Mouse (Mus musculus): ENCODE measurements at regions not wholly inside any gene's neighbourhood (a gene's known extent, or its start where the extent isn't known, plus 50 kb on each side); places are given as distances from the start of the nearest gene placed in this dataset.

DNA sequence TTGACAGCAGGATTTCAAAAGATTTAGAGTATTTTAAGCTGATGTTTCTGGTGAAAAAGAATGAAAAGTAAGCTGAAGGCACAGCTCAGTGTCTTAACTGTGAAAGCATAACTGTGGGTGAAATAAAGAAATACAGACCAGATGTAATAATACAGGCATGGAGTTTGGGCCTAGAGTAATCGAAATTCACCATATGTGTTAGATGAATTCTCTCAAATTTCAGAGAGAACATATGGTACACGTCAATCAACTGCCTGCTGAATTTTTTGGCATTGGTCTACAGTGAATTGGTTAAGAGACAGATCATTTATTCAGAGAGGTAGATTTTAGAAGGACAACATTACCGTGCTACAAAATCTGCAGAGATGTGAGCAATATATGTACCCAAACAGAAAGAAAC, 357.3 kb upstream of the Alcam start:
- H3K27me3 ChIP-seq (replicated peaks; ENCODE audit: insufficient read depth, low read length), result no peaks in the 10 kb centered on the region
- H3K9ac ChIP-seq (replicated peaks; ENCODE audit: low read depth), result no peak overlapping the region
- H3K4me2 ChIP-seq (replicated peaks; ENCODE audit: low read depth, low read length), result no peak overlapping the region
- TF ChIP-seq EP300 (IDR thresholded peaks at IDR 0.05) (no peak), CTCF (IDR thresholded peaks at IDR 0.05) (no peak)
- H3K4me1 ChIP-seq (ENCODE audit: insufficient read depth, low read depth, low read length), result no peaks in the 10 kb centered on the region
- DNase-seq (ENCODE audit: low spot score) (no peak), ATAC-seq (no peak)
- H3K27ac ChIP-seq (ENCODE audit: low read length), result no peak overlapping the region
- H3K9me3 ChIP-seq (ENCODE audit: low read length), result no peaks in the 10 kb centered on the region
- no peaks in the 10 kb centered on the region for H3K36me3 ChIP-seq (ENCODE audit: insufficient read depth, low read length)
- no peak overlapping the region for H3K4me3 ChIP-seq (ENCODE audit: low read depth, low read length)
- 57% methylated on average over 3 of the region's 3 CpGs for WGBS

GRCm38 (mm10) chr16:52804365-52804764, 350.5 kb upstream of the Alcam start:
- H3K9ac ChIP-seq (replicated peaks; ENCODE audit: low read depth), result no peak overlapping the region
- TF ChIP-seq CTCF (IDR thresholded peaks at IDR 0.05) (no peak), EP300 (IDR thresholded peaks at IDR 0.05) (no peak)
- no peak for DNase-seq (ENCODE audit: low spot score)

DNA sequence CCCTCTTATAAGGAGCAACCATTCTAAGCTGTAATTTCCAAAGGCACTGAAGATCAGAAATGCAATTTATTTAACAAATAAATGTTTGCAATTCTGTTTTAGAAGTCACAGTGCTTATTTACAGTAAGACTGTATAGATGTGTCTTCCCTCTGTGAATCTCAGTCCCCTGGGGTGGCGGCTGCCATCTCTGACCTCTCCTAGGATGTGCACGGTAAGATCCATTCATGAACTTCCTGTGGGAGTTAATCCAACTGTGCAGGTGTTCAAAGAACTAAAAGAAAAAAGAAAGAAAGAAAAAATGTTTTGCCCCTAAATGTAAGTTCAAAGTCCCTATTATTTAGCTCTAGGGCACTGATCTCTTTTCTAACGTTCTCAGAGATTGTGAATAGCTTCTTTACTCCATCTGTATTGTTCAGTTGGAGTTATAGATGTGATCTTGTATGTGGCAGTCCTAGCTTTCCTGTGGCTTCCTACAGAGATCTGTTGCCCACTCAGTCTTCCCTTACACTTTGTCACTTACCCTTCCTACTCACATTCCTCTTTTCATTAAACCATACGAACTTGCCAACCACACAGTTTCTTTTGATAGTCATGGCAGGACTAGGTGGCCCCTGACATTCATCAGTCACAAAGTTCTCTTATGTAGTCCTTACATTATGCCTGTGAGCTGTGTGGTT, 346.0 kb upstream of the Alcam start:
- no peaks in the 10 kb centered on the region for H3K36me3 ChIP-seq (ENCODE audit: insufficient read depth, low read length)
- H3K4me2 ChIP-seq (replicated peaks; ENCODE audit: low read depth, low read length), result no peak overlapping the region

More at GRCm38 (mm10) chr16:52804365-52804764, 350.5 kb upstream of the Alcam start:
- Histone ChIP-seq H3K27me3 (replicated peaks; ENCODE audit: insufficient read depth, low read length) (no peaks in the 10 kb centered on the region), H3K36me3 (ENCODE audit: insufficient read depth, low read length) (no peaks in the 10 kb centered on the region), H3K4me2 (replicated peaks; ENCODE audit: low read depth, low read length) (no peak overlapping the region), H3K4me1 (ENCODE audit: insufficient read depth, low read depth, low read length) (no peaks in the 10 kb centered on the region), H3K27ac (ENCODE audit: low read length) (no peak overlapping the region), H3K9me3 (ENCODE audit: low read length) (no peaks in the 10 kb centered on the region), H3K4me3 (ENCODE audit: low read depth, low read length) (no peak overlapping the region)
- no peak for ATAC-seq

GRCm38 (mm10) chr16:52795184-52795583, 341.3 kb upstream of the Alcam start:
- 75% methylated on average over 1 of the region's 1 CpGs for WGBS

More for the DNA sequence above, 346.0 kb upstream of the Alcam start:
- DNase-seq (ENCODE audit: low spot score), result no peak
- no peak overlapping the region for H3K4me3 ChIP-seq (ENCODE audit: low read depth, low read length)
- H3K27me3 ChIP-seq (replicated peaks; ENCODE audit: insufficient read depth, low read length), result no peaks in the 10 kb centered on the region
- no peak for TF ChIP-seq CTCF (IDR thresholded peaks at IDR 0.05)
- WGBS, result 60% methylated on average over 4 of the region's 4 CpGs
- ATAC-seq, result no peak
- no peak overlapping the region for H3K27ac ChIP-seq (ENCODE audit: low read length)
- no peaks in the 10 kb centered on the region for H3K9me3 ChIP-seq (ENCODE audit: low read length)
- H3K4me1 ChIP-seq (ENCODE audit: insufficient read depth, low read depth, low read length), result no peaks in the 10 kb centered on the region
- H3K9ac ChIP-seq (replicated peaks; ENCODE audit: low read depth), result no peak overlapping the region

DNA sequence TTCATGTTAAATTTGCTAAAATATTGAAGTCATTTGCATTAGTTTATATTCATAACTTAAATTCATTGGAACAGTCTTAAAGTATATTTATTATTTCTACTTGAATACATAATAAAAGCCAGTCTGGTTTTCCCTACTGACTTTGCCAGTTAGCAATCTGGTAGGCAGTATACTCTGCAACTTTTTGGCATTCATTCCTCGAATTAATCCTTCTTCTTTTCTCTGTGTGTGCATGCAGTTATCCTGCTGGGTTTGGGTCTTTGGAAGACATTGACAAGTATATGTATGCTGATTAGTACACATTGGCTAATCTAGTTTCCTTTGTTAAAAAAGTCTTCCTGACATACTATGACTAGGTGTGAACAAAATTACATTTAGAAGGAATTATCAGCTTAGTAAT, 336.1 kb upstream of the Alcam start:
- no peak for ATAC-seq
- H3K4me3 ChIP-seq (ENCODE audit: low read depth, low read length), result no peak overlapping the region
- WGBS, result 45% methylated on average over 1 of the region's 1 CpGs
- DNase-seq (ENCODE audit: low spot score), result no peak
- H3K36me3 ChIP-seq (ENCODE audit: insufficient read depth, low read length), result no peaks in the 10 kb centered on the region
- no peaks in the 10 kb centered on the region for H3K9me3 ChIP-seq (ENCODE audit: low read length)
- no peak overlapping the region for H3K9ac ChIP-seq (replicated peaks; ENCODE audit: low read depth)
- no peaks in the 10 kb centered on the region for H3K4me1 ChIP-seq (ENCODE audit: insufficient read depth, low read depth, low read length)
- no peak overlapping the region for H3K27ac ChIP-seq (ENCODE audit: low read length)
- no peaks in the 10 kb centered on the region for H3K27me3 ChIP-seq (replicated peaks; ENCODE audit: insufficient read depth, low read length)
- H3K4me2 ChIP-seq (replicated peaks; ENCODE audit: low read depth, low read length), result no peak overlapping the region
- TF ChIP-seq CTCF (IDR thresholded peaks at IDR 0.05) (no peak), EP300 (IDR thresholded peaks at IDR 0.05) (no peak)

More at GRCm38 (mm10) chr16:52795184-52795583, 341.3 kb upstream of the Alcam start:
- TF ChIP-seq CTCF (IDR thresholded peaks at IDR 0.05), result no peak
- no peak for TF ChIP-seq EP300 (IDR thresholded peaks at IDR 0.05)
- DNase-seq (ENCODE audit: low spot score) (no peak), ATAC-seq (no peak)
- no peaks in the 10 kb centered on the region for H3K9me3 ChIP-seq (ENCODE audit: low read length)
- no peak overlapping the region for H3K9ac ChIP-seq (replicated peaks; ENCODE audit: low read depth)
- H3K4me1 ChIP-seq (ENCODE audit: insufficient read depth, low read depth, low read length), result no peaks in the 10 kb centered on the region
- H3K4me3 ChIP-seq (ENCODE audit: low read depth, low read length), result no peak overlapping the region
- H3K27ac ChIP-seq (ENCODE audit: low read length), result no peak overlapping the region
- no peak overlapping the region for H3K4me2 ChIP-seq (replicated peaks; ENCODE audit: low read depth, low read length)
- H3K27me3 ChIP-seq (replicated peaks; ENCODE audit: insufficient read depth, low read length), result no peaks in the 10 kb centered on the region
- no peaks in the 10 kb centered on the region for H3K36me3 ChIP-seq (ENCODE audit: insufficient read depth, low read length)

GRCm38 (mm10) chr16:52747744-52748143, 293.9 kb upstream of the Alcam start:
- no peak for TF ChIP-seq CTCF (IDR thresholded peaks at IDR 0.05)
- TF ChIP-seq EP300 (IDR thresholded peaks at IDR 0.05), result no peak
- H3K36me3 ChIP-seq (ENCODE audit: insufficient read depth, low read length), result no peaks in the 10 kb centered on the region
- H3K27me3 ChIP-seq (replicated peaks; ENCODE audit: insufficient read depth, low read length), result no peaks in the 10 kb centered on the region
- H3K9me3 ChIP-seq (ENCODE audit: low read length), result no peaks in the 10 kb centered on the region
- H3K9ac ChIP-seq (replicated peaks; ENCODE audit: low read depth), result no peak overlapping the region
- ATAC-seq, result no peak
- H3K4me2 ChIP-seq (replicated peaks; ENCODE audit: low read depth, low read length), result no peak overlapping the region
- H3K4me1 ChIP-seq (ENCODE audit: insufficient read depth, low read depth, low read length), result no peaks in the 10 kb centered on the region
- no peak for DNase-seq (ENCODE audit: low spot score)
- no peak overlapping the region for H3K4me3 ChIP-seq (ENCODE audit: low read depth, low read length)
- WGBS, result 90% methylated on average over 3 of the region's 3 CpGs
- no peak overlapping the region for H3K27ac ChIP-seq (ENCODE audit: low read length)

DNA sequence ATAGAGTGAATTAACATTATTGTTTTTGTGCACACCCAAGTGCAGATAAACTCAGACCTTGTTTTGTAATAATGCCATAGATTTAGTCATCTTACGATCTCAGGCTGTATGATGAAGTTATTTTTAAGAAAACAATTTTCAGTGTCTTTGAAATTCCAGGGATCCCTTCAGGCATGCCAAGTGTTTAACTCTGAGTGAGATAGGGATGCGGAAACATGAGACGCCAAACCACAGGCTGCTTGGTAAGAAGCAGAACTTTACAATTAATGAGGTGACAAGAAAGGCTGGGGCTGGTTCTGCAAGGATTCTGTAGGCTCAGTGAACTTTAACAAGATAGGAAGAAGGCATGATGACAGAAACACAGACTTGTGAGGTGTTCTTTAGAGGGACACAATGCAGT, 292.3 kb upstream of the Alcam start:
- ATAC-seq (no peak), DNase-seq (ENCODE audit: low spot score) (no peak)
- Histone ChIP-seq H3K9ac (replicated peaks; ENCODE audit: low read depth) (no peak overlapping the region), H3K4me1 (ENCODE audit: insufficient read depth, low read depth, low read length) (no peaks in the 10 kb centered on the region), H3K36me3 (ENCODE audit: insufficient read depth, low read length) (no peaks in the 10 kb centered on the region), H3K4me2 (replicated peaks; ENCODE audit: low read depth, low read length) (no peak overlapping the region), H3K9me3 (ENCODE audit: low read length) (no peaks in the 10 kb centered on the region), H3K27me3 (replicated peaks; ENCODE audit: insufficient read depth, low read length) (no peaks in the 10 kb centered on the region), H3K27ac (ENCODE audit: low read length) (no peak overlapping the region), H3K4me3 (ENCODE audit: low read depth, low read length) (no peak overlapping the region)
- TF ChIP-seq EP300 (IDR thresholded peaks at IDR 0.05), result no peak
- no peak for TF ChIP-seq CTCF (IDR thresholded peaks at IDR 0.05)
- 16% methylated on average over 3 of the region's 3 CpGs for WGBS

Data from lung, postnatal 0 days (tissue).